Mouse (Mus musculus) small intestine, adult 2 months (tissue): ENCODE results near the gene Pon2.

Experiments used
- CTCF ChIP-seq: fragments of 200-500 bp; IDR thresholded peaks from 2 replicates; pipeline ENCODE4 v1.5.1; 2012; ENCODE audit warnings: low read depth, mild to moderate bottlenecking, control low read depth, inconsistent platforms, low read length, moderate library complexity, mixed read lengths; ENCODE audit not compliant: insufficient replicate concordance, insufficient read length; ENCODE audit errors: extremely low read depth
- POLR2A ChIP-seq: fragments of 200-500 bp; IDR thresholded peaks from 2 replicates; pipeline ENCODE4 v1.6.1; 2012; ENCODE audit warnings: low read depth, mild to moderate bottlenecking, control low read depth, inconsistent platforms, low read length, moderate library complexity

GRCm38 (mm10) chr6:5282418-5282817 lies 15.8 kb downstream of the Pon2 start:
- no peak for TF ChIP-seq POLR2A
- no peak for TF ChIP-seq CTCF
